Mouse (Mus musculus) T-helper 1 cell (primary cell): Measurements from ENCODE around the gene Sema4d.
"Not testable (repeated sequence)": the region's sequence is repeated elsewhere in the genome, so short reads cannot be mapped to it uniquely, and the experiment has no call there.

Experiments used
- in situ Hi-C: fragments of 300-600 bp; cut with MboI, MseI; formaldehyde crosslinking; loops from one replicate; pipeline ENCODE4 v1.15.1; 2025; ENCODE audit warnings: high pct_unique_total_duplicates

Sema4d gene

DNA sequence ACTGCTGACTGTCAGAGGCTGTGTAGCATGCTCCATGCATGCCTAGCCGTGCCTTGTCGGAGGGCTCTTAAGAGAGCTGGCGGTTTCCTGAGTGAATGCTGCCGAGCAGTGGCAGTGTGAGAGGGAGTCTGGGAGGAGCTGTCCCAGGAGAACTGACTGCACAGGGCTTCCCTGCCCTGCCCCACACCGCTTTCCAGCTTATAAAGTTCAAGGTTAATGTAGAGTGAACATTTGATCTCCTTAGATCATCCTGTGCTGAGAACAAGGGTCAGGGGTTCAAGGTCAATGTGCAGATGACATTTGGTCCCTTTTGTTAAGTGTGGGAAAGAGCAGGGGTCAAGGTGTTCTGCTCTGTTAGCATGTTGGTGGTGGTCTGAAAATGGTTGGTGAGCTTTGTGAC, 112.5 kb downstream of the Sema4d start:
- in situ Hi-C loops: no loop called here

DNA sequence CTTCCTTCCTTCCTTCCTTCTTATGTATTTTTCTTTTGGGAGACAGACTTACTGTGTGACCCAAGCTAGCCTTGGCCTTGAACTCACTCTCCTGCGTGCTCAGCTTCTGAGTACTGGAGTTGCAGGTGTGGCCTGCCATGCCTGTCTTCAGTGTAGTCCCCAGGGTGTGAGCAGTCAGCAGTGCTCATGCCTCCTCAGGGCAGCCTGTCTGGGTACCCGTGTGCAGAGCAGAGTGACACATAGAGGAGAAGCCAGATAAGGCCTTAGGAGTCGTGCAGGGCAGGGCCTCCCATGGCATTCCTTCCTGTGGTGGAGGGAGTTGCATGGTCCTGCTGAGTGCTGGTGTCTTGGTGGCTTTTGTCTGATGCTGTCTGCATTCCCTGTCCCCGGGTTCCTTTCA, 114.2 kb downstream of the Sema4d start:
- in situ Hi-C loops: no loop called here

DNA sequence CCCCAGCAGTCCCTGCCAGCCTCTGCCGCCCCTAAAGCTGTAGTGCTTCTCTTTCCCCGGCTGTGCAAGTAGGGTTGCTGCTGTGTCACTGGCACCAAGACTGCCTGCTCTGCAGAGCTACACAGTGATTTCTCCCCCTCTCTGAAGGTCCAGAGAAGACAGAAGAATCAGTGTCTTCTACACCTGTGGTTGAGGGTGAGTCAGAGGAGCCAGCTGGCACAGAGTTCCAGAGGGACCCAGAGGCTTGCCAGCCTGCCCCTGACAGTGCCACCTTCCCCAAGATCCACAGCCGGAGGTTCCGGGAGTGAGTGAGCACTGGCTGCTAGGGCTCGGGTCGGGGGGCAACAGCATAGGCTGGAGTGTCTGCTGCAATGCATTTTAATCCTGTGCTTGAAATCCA, 114.9 kb downstream of the Sema4d start:
- in situ Hi-C loops: no loop called here

DNA sequence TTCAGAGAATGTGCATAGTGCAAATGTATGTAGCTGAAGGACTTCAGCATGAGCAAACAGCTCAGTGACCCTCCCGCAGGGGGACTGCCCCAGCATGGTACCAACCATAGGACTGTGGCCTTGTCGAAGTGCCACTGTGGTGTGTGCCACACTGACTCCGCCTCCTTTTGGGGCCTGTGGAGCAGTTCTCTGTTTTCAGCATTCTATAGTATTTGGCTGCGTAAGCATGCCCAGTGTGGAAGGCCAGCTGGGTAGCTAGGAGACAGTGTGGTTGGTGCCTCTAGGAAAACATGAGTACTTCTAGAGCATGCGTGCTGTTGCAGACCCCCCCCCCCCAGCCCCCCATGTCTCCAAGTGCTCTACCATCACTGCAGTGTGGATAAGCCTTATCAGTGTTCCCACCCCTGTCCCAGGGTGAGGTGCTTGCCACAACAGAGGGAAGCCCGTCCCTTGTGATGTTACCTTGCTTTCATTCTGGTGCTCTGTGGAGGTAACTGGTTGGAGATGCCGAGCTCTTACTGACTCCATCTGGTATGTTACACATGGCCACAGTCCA, 115.8 kb downstream of the Sema4d start:
- in situ Hi-C loops: no loop called here

DNA sequence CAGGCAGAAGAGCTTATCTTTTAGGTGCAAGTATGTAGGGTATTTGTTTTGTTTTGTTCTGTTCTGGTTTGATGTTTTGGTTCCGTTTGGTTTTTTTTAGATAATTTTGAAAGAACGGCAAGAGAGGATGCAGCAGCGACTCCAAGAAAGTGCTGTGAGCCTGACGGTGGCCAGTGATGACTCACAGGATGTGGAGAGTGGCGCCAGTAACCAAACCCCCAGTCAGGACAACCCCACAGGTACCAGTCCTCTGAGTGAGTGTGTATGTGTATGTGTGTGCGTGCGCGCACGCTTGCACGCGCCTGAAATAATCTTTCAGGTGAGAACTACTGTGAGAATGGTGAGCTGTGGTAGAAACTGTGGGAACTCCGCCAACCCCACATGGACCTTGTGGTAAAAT, 116.5 kb downstream of the Sema4d start:
- in situ Hi-C loops: no loop called here

DNA sequence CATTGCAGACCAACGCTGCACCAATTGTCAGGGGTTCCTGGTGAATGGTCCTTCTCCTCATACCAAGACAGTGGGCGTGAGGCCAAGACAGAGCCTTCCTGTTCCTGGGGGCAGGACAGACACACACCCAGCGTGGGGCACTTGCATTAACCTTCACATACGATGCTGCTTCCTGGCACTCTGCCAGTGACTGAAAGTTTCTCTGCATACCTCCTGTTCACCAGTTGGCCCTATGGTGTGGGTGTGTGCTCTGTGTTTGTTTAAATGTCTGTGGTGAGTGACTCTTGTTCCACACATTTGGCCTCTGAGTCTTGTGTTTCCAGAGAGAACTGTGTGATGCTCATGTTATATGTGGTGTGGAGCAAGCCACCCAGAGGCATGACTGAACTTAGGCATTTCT, 116.9 kb downstream of the Sema4d start:
- in situ Hi-C loops: no loop called here

DNA sequence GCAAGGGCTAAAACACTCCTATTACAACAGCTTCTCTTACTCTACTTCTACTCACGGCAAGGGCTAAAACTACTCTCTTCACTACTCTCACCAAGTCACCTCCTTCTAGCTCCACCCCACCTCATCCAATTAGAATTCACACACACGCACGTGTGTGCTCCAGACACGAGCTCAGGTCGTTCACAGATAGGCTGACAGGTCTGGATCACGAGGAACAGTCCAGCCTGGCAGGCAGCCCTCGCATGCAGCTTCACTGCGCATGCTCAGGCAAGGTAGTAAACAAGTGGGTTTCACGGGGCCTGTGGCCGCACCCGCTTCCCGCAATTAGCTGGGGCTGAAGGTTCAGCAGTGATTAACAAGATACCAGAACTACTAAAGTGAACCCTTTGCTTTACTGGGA, 125.4 kb downstream of the Sema4d start:
- in situ Hi-C loops: not testable (repeated sequence)

DNA sequence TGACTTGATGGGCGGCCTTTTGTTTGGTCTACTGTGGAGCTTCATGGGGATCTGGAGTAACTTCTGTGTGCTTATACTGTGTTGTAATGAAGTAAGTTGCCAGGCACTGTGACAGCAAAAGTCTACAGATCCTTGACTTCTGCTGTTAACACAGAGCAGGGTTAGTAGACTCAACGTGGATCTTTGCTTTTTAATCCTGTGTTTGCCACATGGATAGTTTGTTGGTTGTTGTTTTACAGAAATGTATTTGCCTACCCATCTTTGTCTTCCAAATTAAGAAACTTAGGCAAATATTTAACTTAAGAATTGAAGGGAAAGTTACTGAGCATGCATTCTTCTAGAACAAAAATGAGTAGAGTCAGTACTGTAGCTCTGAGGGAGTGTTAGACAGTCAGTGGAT, 130.0 kb downstream of the Sema4d start:
- in situ Hi-C loops: no loop called here

DNA sequence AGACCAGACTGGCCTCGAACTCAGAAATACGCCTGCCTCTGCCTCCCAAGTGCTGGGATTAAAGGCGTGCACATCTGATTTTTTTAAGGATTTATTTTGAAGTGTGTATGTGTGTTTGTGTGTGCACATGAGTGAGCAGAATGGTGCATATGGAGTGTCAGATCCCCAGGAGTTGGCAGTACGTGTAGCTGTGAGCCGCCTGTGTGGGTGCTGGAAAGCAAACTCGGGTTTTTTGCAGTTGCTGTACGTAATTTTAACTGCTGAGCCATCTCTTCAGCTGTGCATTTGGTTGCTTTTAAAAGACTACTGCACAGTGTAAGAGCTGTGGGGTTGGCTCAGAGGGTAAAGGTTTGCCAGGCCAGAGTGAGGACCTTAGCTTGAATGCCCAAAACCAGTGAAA, 134.0 kb downstream of the Sema4d start:
- in situ Hi-C loops: loop anchor here (10.0 kb wide), 1 partner anchor 1935 kb away; no protein-coding TSS in a partner anchor

DNA sequence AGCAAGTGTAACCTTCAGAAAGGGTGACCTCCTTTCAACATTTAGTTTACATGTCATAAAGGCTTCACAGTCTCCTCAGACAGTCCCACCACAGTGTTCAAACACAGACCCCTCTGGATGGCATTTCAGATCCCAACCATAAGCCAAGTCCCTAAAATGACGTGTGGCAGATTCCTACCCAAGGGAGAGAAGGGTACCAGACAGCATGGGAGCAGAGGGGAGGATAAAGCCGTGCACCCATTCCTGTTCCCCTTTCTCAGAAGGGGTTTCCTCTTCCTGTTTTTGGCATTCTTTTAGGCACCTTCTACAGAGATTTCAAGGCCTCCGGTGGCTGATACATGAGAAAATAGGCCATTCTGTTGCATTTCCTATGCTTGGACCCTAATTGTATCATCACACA, 135.5 kb downstream of the Sema4d start:
- in situ Hi-C loops: loop anchor here (10.0 kb wide), 1 partner anchor 1933 kb away; no protein-coding TSS in a partner anchor

DNA sequence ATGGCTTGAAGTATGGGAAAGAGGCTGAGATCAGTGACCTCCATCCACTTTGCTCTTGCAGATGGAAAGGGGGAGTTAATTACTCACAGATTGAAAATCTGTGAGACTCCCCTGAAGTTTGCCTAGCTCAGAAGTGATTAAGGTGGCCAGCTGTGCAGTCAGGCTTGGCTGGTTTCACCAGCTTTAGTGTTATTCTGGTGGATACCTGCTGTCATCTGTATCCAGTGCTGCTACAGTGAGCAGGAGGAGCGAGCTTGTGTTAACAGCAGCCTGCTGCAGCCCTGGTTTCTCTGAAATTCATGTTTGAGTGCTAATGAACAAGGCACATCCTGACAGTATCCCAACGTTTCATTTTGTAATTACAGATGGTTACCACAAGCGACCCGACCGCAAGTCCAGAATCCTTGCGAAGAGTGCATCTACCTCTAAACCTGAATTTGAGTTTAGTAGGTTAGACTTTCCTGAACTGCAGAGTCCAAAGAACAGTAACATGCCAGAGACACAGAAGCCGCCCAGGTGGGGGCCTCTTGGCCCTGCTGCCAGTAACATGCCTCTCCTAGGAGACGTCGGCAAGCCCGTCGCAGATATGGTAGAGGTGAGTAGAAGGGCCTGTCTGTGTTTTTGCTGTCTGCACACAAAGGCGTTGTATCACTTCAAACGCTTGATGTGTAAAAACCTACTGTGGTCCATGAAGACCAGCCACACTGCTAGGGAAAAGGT, 136.9 kb downstream of the Sema4d start:
- in situ Hi-C loops: loop anchor here (10.0 kb wide), 1 partner anchor 1932 kb away; no protein-coding TSS in a partner anchor

DNA sequence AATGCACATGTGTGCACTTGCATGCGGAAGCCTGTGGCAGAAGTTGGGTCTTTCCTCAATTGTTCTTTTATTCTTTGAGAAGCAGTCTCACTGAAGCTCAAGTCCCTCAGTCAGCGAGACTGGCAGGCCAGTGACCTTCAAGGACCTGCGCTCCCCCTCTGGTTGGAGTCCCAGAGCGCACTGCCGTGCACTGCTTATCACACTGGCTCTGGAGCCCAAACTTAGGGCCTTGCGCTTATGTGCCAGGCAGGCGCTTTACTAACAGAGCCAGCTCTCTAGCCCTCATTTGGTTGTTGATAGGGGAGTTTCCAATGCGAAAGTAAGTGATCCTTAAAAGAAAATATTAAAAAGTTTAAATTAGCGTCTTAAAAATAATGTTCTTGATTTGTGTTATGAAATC, 139.6 kb downstream of the Sema4d start:
- in situ Hi-C loops: loop anchor here (10.0 kb wide), 1 partner anchor 1929 kb away; no protein-coding TSS in a partner anchor

DNA sequence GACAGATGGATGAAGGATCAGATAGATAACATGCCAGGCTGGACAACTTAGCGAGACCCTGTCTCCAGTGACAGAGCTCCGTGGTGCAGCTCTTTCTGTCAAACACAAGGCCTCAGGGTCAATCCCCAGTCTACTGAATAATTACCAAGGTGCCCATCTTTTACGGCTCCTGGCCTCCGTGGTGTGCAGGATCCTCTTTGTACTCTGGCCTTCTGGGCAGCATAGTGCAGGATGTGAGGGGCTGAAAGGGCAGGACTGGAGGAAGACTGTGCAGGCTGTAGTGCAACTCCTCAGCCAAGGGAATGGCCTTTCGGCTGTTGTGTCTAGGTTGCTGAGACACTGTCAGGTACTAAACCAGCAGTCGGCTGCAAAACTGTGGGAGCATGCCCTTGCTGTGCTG, 140.4 kb downstream of the Sema4d start:
- in situ Hi-C loops: loop anchor here (10.0 kb wide), 1 partner anchor 1928 kb away; no protein-coding TSS in a partner anchor

DNA sequence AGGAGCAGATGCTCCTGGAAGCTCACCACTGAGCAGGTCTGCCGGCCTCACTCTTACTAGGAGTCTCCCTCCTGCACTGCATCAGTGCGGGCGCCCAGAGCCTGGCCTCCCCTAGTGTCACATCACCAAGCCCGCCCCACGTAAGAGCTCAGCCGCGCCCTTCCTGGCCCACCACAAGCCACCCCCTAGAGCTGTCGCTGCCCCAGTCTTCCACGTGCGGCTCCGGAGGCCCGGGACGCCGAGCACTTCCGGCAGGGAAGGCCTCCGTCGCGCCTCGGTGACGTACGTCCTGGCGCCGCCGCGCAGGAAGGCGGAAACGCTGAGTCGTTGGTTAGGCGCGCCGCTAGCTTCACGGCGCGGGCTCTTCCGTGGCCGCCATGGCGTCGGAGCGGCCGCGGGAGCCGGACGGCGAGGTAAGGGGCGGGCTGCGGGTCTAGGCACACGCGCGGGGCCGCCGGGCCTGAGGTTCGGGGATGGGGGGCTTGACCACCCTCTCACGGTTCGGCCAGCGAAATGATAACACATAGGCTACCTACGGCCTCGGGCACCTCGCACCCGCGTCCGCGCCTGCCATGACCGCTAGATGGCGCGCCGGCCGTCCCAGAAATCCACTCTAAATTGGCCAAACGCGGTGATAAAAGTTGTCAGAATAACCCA, 142.0 kb downstream of the Sema4d start, which contains the start of gene Secisbp2:
TSS of gene Secisbp2 (plus strand) at position 290 of the 657 bp plus-strand sequence.
- in situ Hi-C loops: loop anchor here (10.0 kb wide), 1 partner anchor 1927 kb away; no protein-coding TSS in a partner anchor

DNA sequence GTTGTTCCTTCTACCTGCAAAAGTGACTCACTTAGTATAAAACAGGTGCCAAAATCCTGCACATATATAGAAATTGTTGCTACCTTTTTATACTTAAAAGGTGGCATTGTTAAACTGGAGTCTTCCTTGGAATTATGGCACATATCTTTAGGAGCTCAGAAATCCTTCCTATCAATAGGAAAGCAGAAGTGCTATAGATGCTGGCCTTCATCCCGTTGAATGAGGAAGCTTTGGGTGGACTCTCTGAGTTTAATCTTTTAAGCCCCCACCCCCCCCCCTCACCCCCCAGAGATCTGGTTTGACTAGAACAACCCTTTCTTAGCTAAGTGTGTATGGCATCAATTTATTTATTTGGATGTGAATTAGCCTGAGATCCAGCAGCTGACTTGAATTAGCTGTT, 143.8 kb downstream of the Sema4d start:
- in situ Hi-C loops: loop anchor here (5.0 to 10.0 kb wide), 2 partner anchors 542 to 1925 kb away; no protein-coding TSS in a partner anchor

DNA sequence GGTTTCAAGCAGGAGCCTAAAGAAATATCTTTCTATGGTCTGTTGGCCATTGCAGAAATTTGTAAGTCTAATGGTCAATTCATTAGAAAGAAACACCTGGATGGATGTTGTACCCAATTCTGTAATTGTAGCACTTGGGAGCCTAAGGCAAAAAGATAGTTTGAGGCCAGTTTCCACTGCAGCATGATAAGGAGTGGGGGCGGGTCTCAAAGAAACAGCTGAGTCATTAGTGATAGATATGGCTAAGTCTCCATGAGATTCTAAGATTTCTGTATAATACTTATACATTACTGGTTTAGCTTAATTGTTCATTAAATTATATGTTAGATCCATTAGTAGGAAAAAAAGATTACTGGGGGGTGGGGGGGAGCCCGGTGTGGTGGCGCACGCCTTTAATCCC, 145.3 kb downstream of the Sema4d start:
- in situ Hi-C loops: loop anchor here (5.0 kb wide), 1 partner anchor 541 kb away; no protein-coding TSS in a partner anchor

DNA sequence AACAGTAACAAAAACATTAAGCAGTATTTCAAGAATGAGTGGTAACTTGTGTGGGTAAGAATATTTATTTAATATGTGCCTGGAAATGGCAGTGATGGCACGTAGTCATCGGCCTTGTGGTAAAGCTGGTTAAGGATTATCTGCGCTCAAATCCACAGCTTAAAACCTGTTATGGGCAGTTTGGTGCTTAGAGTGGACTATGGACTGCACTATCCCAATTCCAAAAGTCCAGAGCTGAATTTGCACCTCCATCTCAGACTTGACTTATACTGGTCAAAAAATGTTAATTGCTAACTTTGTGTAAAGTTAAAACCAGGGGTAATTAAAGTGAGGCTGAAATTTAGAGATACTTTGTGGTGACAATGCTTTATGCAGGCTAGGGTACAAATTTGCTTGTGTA, 145.8 kb downstream of the Sema4d start:
- in situ Hi-C loops: loop anchor here (5.0 kb wide), 1 partner anchor 540 kb away; no protein-coding TSS in a partner anchor

DNA sequence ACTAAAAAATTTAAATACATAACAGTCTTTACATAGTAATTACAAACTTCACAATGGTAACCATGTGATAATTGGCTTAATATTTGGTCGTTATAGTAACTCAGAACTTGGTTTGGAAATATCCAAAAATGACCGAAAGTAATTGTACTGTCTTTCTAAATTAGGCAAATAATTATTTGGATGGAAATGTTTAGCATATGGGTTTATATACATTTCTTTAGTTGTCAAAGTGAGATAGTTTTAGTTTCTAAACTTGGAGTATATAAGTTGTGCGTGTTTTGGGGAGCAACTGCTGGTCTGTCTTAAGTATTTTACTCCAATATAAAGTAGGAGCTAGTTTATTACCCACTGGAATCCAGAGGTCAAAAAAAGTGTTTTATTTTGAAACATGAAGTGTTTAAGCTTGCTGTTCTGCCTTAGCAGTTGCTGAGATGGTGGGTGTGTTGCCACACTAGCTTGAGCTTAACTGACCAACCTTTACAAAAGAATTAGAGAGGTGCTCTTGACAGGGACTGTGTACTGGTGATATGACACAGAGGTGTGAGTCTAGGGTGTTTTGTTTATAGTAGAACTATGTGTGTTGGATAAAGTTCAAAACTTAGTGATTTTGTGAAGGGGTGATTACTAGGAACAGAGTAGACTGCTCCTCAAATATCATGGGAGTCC, 147.1 kb downstream of the Sema4d start:
- in situ Hi-C loops: loop anchor here (5.0 kb wide), 1 partner anchor 539 kb away; no protein-coding TSS in a partner anchor

DNA sequence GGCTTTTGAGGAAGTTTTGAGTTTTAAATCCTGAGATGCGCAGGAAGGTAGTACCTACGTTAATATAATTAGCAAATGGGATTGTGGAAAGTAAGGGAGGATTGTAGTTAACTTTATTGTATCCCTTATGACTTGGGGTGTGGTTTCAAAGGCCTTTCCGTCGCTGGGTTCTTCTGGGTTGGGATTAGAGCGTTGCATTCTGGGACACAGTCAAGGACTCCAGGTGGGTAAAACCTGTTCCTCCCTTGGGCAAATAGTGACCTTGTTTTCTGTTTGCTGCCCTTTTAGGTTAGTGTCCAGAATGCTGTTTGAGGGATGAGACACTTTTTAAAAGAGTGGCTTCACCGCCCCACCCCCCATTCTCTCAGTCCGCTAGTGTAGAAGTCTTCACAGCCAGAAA, 147.7 kb downstream of the Sema4d start:
- in situ Hi-C loops: loop anchor here (5.0 kb wide), 1 partner anchor 539 kb away; no protein-coding TSS in a partner anchor

DNA sequence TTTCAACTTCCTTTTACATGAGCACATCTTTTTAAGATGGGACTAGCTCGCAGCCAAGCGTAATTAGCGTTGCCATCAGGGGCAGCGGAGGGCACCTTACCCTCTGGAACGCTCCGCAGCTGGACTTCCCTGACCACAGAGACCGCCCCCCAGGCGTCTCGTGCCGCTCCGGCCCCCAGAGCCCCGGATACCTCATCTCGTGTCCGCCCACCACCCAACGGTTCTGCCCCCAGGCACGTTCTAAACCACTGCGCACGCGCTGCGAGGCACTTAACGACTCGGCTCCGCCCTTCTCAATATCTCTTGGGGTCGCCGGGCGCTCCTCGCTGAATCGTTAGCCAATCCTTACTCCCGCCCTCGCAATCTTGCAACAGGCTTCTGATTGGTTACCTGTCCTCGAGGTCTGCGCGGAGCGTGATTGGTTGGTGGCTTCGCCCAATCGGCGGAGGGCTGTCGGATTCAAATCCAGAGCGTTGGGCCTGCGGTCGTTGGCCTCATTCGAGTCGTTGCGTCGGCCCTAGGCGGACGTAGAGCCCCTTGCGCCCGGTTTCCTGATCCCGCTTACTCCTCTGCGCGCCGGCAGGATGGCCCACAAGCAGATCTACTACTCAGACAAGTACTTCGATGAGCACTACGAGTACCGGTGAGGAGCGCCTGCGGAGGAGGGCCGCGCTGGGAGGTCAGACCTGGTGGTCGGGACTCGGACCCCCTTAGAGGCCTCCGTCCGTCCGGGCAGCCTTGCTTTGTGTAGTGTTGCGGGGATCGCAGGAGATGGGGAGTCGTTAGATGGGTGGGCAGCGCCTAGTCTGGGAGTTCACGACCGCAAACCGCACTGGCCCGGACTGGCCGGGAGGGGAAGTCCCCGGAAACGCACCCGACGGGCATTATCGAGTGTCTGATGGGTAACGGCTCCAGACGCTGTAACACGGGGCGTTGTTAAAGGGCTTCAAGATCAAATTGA, 148.4 kb downstream of the Sema4d start, which contains the start of gene Cks2:
TSS of gene Cks2 (plus strand) at position 404 of the 961 bp plus-strand sequence.
- in situ Hi-C loops: loop anchor here (5.0 kb wide), 1 partner anchor 538 kb away; no protein-coding TSS in a partner anchor
